Mouse (Mus musculus) forebrain, embryonic 13.5 days (tissue): ENCODE results near the gene Bach1. TPM values are rescaled to one million over a fixed set of nuclear protein-coding genes. Genes with fewer than 3 reads are reported as not detected.
"Not testable (repeated sequence)": the region's sequence is repeated elsewhere in the genome, so short reads cannot be mapped to it uniquely, and the experiment has no call there.

ENCODE experiments used
- ATAC-seq: fragments of 200-750 bp; cut with Nextera tagmentation; 2 replicates; pipeline ENCODE4 v1.8.0; 2017
- H3K27ac ChIP-seq: fragments of 300-500 bp; sonication (generic); 2 replicates; pipeline ENCODE4 v1.5.1; 2015; ENCODE audit warnings: inconsistent platforms, mild to moderate bottlenecking, moderate library complexity
- H3K27me3 ChIP-seq: fragments of 300-500 bp; sonication (generic); 2 replicates; pipeline ENCODE4 v1.6.1; 2015; ENCODE audit warnings: mild to moderate bottlenecking, inconsistent platforms
- H3K36me3 ChIP-seq: fragments of 300-500 bp; sonication (generic); 2 replicates; pipeline ENCODE4 v1.6.1; 2015; ENCODE audit warnings: mild to moderate bottlenecking, inconsistent platforms; ENCODE audit not compliant: poor library complexity, severe bottlenecking
- H3K4me1 ChIP-seq: fragments of 300-500 bp; sonication (generic); 2 replicates; pipeline ENCODE4 v1.6.1; 2015; ENCODE audit warnings: inconsistent platforms
- H3K4me2 ChIP-seq: fragments of 300-500 bp; sonication (generic); 2 replicates; pipeline ENCODE4 v1.6.1; 2015; ENCODE audit warnings: inconsistent platforms, mild to moderate bottlenecking, moderate library complexity
- H3K4me3 ChIP-seq: fragments of 300-500 bp; sonication (generic); 2 replicates; pipeline ENCODE4 v1.5.1; 2015; ENCODE audit warnings: mild to moderate bottlenecking, inconsistent platforms
- H3K9ac ChIP-seq: fragments of 300-500 bp; sonication (generic); 2 replicates; pipeline ENCODE4 v1.6.1; 2015; ENCODE audit warnings: mild to moderate bottlenecking, inconsistent platforms
- H3K9me3 ChIP-seq: fragments of 300-500 bp; sonication (generic); replicated peaks from 2 replicates; pipeline ENCODE4 v1.6.1; 2016; ENCODE audit warnings: inconsistent platforms
- WGBS: fragments of 180-500 bp; shearing (Covaris S2); methylation state at CpG from one replicate; pipeline ENCODE4 v1.1.7; 2015; 5-methylcytosine and 5-hydroxymethylcytosine counted together
- polyA plus RNA-seq: library from polyadenylated mRNA; unstranded; fragments of >200 nt; fragmentation: Nextera tagmentation; extraction: Ambion mirVana; gene quantifications from 2 replicates; pipeline ENCODE4 v1.2.1, GENCODE M21; 2015

Gene Bach1
- polyA plus RNA-seq, 1 experiment from 2014 or later = 20.7 TPM

GRCm38 (mm10) chr16:87687346-87687745, 11.4 kb upstream of the Bach1 start:
- H3K4me1 ChIP-seq = no peaks in the 10 kb centered on the region
- H3K4me3 ChIP-seq = no peak overlapping the region
- ATAC-seq = no peak
- H3K9me3 ChIP-seq = no peaks in the 10 kb centered on the region
- no peaks in the 10 kb centered on the region for H3K36me3 ChIP-seq
- no peaks in the 10 kb centered on the region for H3K27me3 ChIP-seq
- H3K27ac ChIP-seq = no peak overlapping the region
- 77% methylated on average over 3 of the region's 3 CpGs for WGBS
- no peak overlapping the region for H3K9ac ChIP-seq
- H3K4me2 ChIP-seq = no peak overlapping the region

- ATAC-seq, H3K4me1 ChIP-seq, H3K9ac ChIP-seq, H3K4me2 ChIP-seq, H3K36me3 ChIP-seq, H3K27me3 ChIP-seq, H3K4me3 ChIP-seq, H3K27ac ChIP-seq, H3K9me3 ChIP-seq: not testable (repeated sequence)
- WGBS = 97% methylated on average over 3 of the region's 3 CpGs
Measured at GRCm38 (mm10) chr16:87688328-87688727, 10.4 kb upstream of the Bach1 start.

GRCm38 (mm10) chr16:87688823-87689222, 9.9 kb upstream of the Bach1 start:
- not testable (repeated sequence) for H3K4me3 ChIP-seq, H3K4me1 ChIP-seq, H3K4me2 ChIP-seq, H3K9ac ChIP-seq, H3K27ac ChIP-seq, H3K27me3 ChIP-seq, H3K9me3 ChIP-seq, ATAC-seq, H3K36me3 ChIP-seq
- 91% methylated on average over 7 of the region's 7 CpGs for WGBS

GRCm38 (mm10) chr16:87689225-87689624, 9.5 kb upstream of the Bach1 start:
- ATAC-seq = no peak
- Histone ChIP-seq H3K4me3 (no peak overlapping the region), H3K27ac (no peak overlapping the region), H3K9me3 (no peaks in the 10 kb centered on the region), H3K4me2 (no peak overlapping the region), H3K27me3 (no peaks in the 10 kb centered on the region), H3K36me3 (no peaks in the 10 kb centered on the region), H3K4me1 (no peaks in the 10 kb centered on the region), H3K9ac (no peak overlapping the region)
- WGBS = 75% methylated on average over 8 of the region's 8 CpGs

- Histone ChIP-seq H3K27me3 (no peaks in the 10 kb centered on the region), H3K4me1 (no peaks in the 10 kb centered on the region), H3K9ac (no peak overlapping the region), H3K36me3 (no peaks in the 10 kb centered on the region), H3K9me3 (no peaks in the 10 kb centered on the region), H3K4me3 (no peak overlapping the region), H3K27ac (no peak overlapping the region), H3K4me2 (no peak overlapping the region)
- 96% methylated on average over 4 of the region's 4 CpGs for WGBS
- ATAC-seq = no peak
Measured at GRCm38 (mm10) chr16:87690506-87690905, 8.2 kb upstream of the Bach1 start.

- Histone ChIP-seq H3K36me3 (no peaks in the 10 kb centered on the region), H3K27ac (no peak overlapping the region), H3K4me1 (no peaks in the 10 kb centered on the region), H3K9ac (no peak overlapping the region), H3K4me2 (no peak overlapping the region), H3K27me3 (no peaks in the 10 kb centered on the region), H3K9me3 (no peaks in the 10 kb centered on the region), H3K4me3 (no peak overlapping the region)
- ATAC-seq = no peak
- 90% methylated on average over 4 of the region's 4 CpGs for WGBS
Measured at GRCm38 (mm10) chr16:87691102-87691501, 7.6 kb upstream of the Bach1 start.

- H3K9me3 ChIP-seq = no peaks in the 10 kb centered on the region
- ATAC-seq = no peak
- H3K9ac ChIP-seq = no peak overlapping the region
- no peak overlapping the region for H3K4me3 ChIP-seq
- WGBS = 92% methylated on average over 2 of the region's 2 CpGs
- H3K27me3 ChIP-seq = no peaks in the 10 kb centered on the region
- no peak overlapping the region for H3K27ac ChIP-seq
- no peaks in the 10 kb centered on the region for H3K4me1 ChIP-seq
- no peak overlapping the region for H3K4me2 ChIP-seq
- H3K36me3 ChIP-seq = no peaks in the 10 kb centered on the region
Measured at GRCm38 (mm10) chr16:87692591-87692990, 6.2 kb upstream of the Bach1 start.

- ATAC-seq = peak; percentile 5
- Histone ChIP-seq H3K27ac (no peak overlapping the region; the same call in 1 of the 2 replicates), H3K9ac (peak overlapping the region; percentile 40; the same call in 1 of the 2 replicates), H3K4me1 (peaks cover 27% of the 10 kb centered on the region), H3K9me3 (no peaks in the 10 kb centered on the region), H3K27me3 (no peaks in the 10 kb centered on the region), H3K36me3 (no peaks in the 10 kb centered on the region), H3K4me3 (peak overlapping the region; percentile 83), H3K4me2 (peak overlapping the region; percentile 84)
- 37% methylated on average over 16 of the region's 16 CpGs for WGBS
Measured at GRCm38 (mm10) chr16:87697707-87698365, 909 bp upstream of the Bach1 start.

GRCm38 (mm10) chr16:87699306-87699692, 554 bp downstream of the Bach1 start:
- Histone ChIP-seq H3K4me2 (peak overlapping the region; percentile 84), H3K4me1 (peaks cover 41% of the 10 kb centered on the region), H3K4me3 (peak overlapping the region; percentile 83), H3K9ac (peak overlapping the region; percentile 95), H3K36me3 (no peaks in the 10 kb centered on the region), H3K27ac (peak overlapping the region; percentile 94), H3K9me3 (no peaks in the 10 kb centered on the region), H3K27me3 (no peaks in the 10 kb centered on the region)
- under 1% methylated on average over 20 of the region's 20 CpGs for WGBS
- ATAC-seq = no peak; the same call in 1 of the 2 replicates

- peak overlapping the region; percentile 94 for H3K27ac ChIP-seq
- peak overlapping the region; percentile 95 for H3K9ac ChIP-seq
- under 1% methylated on average over 20 of the region's 20 CpGs for WGBS
- H3K36me3 ChIP-seq = no peaks in the 10 kb centered on the region
- peak overlapping the region; percentile 83 for H3K4me3 ChIP-seq
- no peaks in the 10 kb centered on the region for H3K9me3 ChIP-seq
- peaks cover 47% of the 10 kb centered on the region for H3K4me1 ChIP-seq
- no peaks in the 10 kb centered on the region for H3K27me3 ChIP-seq
- peak overlapping the region; percentile 84 for H3K4me2 ChIP-seq
- ATAC-seq = peak; percentile 14
Measured at GRCm38 (mm10) chr16:87699693-87700394, 1.1 kb downstream of the Bach1 start.

- WGBS = 37% methylated on average over 3 of the region's 3 CpGs
- Histone ChIP-seq H3K9ac (peak overlapping the region; percentile 95), H3K27ac (0 out of 2 replicates have a peak overlapping the region, but pooled peaks have one; percentile 94), H3K4me3 (peak overlapping the region; percentile 83), H3K4me2 (peak overlapping the region; percentile 84), H3K4me1 (peaks cover 47% of the 10 kb centered on the region), H3K36me3 (no peaks in the 10 kb centered on the region), H3K9me3 (no peaks in the 10 kb centered on the region), H3K27me3 (no peaks in the 10 kb centered on the region)
- no peak for ATAC-seq
Measured at GRCm38 (mm10) chr16:87700395-87700765, 1.6 kb downstream of the Bach1 start.

GRCm38 (mm10) chr16:87701891-87702290, 3.1 kb downstream of the Bach1 start:
- Histone ChIP-seq H3K4me2 (no peak overlapping the region), H3K9me3 (no peaks in the 10 kb centered on the region), H3K27ac (no peak overlapping the region), H3K36me3 (no peaks in the 10 kb centered on the region), H3K27me3 (no peaks in the 10 kb centered on the region), H3K4me1 (peaks cover 62% of the 10 kb centered on the region), H3K9ac (no peak overlapping the region), H3K4me3 (no peak overlapping the region)
- no peak for ATAC-seq
- WGBS = 92% methylated on average over 2 of the region's 2 CpGs
